Mouse (Mus musculus): Measurements from ENCODE around the gene Rab3a.

Rab3a gene

GRCm38 (mm10) chr8:70801156-70801555, 46.7 kb downstream of the Rab3a start:
- DNase-seq (ENCODE audit: low read depth): no peak

DNA sequence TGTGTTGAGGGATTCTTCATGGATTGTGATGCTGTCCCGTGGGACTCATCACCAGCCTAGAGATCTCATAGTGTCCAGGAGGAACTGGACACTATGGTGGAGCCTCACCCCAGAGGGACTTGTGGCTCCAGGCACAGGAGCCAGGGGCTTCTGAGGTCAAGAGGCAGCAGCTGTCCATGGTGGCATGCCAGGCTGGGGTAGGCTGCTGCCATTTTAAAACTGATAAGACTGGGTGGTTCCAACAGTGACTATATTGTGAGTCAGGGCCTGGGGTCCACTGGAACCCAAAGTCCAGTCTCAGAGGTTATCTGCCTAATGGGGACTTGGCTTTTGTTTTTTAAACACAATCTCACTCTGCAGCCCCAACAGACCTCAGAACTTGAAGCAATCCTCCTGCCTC, 47.4 kb downstream of the Rab3a start:
- no peak for DNase-seq (ENCODE audit: low read depth)

- no peak for DNase-seq (ENCODE audit: low read depth)
Observed at GRCm38 (mm10) chr8:70802786-70803510, 48.5 kb downstream of the Rab3a start.

DNA sequence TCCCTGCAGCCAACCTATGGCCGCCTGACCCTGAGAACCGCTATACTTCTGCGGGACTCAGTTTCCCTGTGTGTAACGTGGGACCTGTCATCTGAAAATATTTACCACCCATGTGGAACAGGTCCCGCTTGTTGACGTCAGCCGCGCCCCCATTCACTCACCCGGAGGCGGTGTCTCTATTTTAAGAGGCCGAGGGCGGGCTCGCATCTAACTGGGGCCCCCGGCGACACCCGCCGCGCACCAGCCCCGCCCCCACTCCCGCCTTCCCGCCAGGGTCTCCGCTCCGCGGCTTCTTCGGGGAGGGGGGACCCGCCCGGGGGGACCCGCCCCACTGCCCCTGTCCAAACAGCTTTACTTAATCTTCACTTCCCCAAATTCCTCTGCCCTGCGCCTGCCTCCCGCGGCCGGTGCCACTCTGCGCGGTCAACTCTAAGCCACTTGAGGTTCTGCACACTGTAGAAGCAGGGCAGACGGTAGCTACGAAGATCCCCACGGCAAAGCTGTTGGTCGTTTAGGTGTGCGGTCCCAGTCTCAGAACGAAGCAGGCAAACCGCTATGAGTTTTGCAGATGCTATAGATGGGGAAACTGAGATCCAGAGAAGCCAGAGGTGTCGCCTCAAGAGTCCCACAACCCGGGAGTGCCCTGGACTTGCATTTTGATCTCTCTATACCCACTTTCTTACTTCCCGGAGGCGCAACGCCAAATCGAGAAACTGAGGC, 49.4 kb downstream of the Rab3a start:
- DNase-seq (ENCODE audit: low read depth): no peak

DNA sequence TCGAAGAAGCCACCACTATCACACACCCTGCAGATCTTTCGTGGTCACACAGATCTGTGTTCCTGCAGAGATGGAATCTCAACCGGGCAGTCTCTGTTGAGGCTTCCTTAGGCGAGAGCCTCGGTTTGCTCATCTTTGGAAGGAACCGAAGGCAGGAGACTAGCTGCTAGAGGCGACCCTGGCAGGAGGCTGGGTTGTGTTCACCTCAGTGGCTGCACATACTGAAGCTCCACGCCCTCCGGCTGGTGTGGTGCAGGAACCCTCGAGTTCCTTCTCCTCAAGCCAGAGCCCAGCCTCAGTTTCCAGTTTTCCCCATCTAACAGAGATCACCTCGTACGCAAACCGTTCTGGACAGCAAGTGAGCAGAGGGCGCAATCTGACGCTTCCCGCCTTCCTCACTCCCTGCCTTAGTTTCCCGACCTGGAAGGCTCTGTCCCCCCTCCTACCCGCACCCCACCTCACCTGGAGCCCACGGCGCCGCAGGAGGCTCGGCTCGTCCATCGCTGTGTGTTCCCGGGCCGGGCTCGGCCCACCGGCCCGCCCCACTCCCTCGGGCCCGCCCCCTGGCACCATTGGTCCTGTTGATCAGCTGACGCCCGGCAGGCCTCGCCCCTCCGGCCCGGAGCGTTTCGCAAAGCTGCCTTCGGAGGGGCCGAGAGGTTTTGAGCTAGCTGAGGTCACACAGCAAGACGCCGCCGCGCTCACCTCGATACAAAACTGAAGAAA, 50.2 kb downstream of the Rab3a start, which contains the start of gene Mast3:
Mast3 (minus strand) TSS at position 574 of the 726 bp plus-strand sequence.
- DNase-seq (ENCODE audit: low read depth): peak; percentile 49

- DNase-seq (ENCODE audit: low read depth): no peak
Observed at GRCm38 (mm10) chr8:70806541-70806940, 52.1 kb downstream of the Rab3a start.

GRCm38 (mm10) chr8:70807304-70807703, 52.8 kb downstream of the Rab3a start:
- DNase-seq (ENCODE audit: low read depth): no peak

DNA sequence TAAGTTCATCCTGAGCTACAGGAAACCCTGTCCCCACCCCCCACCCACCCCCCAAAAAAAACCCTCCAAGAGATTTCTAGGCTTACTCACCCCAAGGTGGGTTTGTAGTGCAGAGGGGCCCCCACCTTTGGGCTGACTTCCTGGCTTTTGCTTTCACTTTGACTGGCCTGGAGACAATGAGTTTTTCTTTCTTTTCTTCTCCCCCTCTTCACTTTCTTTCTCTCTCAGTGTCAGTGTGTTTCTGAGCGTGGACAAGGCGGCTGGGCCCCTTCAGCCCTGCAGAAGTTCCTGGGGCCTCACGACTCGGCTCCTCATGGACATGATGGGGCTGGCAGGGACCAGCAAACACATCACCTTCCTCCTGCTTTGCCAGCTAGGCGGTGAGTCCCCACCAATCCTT, 53.8 kb downstream of the Rab3a start, which contains the start of gene Il12rb1:
Il12rb1 (plus strand) TSS at position 211 of the 400 bp plus-strand sequence.
- no peak for DNase-seq (ENCODE audit: low read depth)
